Mouse (Mus musculus) forebrain, embryonic 14.5 days (tissue): ENCODE measurements around the gene Gm20388. TPM values are rescaled to one million over a fixed set of nuclear protein-coding genes. Genes with fewer than 3 reads are reported as not detected.

ENCODE experiments used
- ATAC-seq: fragments of 200-750 bp; cut with Nextera tagmentation; 2 replicates; pipeline ENCODE4 v1.8.0; 2017; ENCODE audit warnings: mild to moderate bottlenecking, moderate library complexity
- DNase-seq: peaks from one replicate; pipeline ENCODE4 v3.0.0-alpha.2; 2015; ENCODE audit warnings: low spot score
- H3K27ac ChIP-seq: fragments of 300-500 bp; sonication (generic); 2 replicates; pipeline ENCODE4 v1.5.1; 2014; ENCODE audit warnings: low read depth, mild to moderate bottlenecking, control low read depth, low read length, moderate library complexity
- H3K27me3 ChIP-seq: fragments of 300-500 bp; sonication (generic); replicated peaks from 2 replicates; pipeline ENCODE4 v1.6.1; 2014; ENCODE audit warnings: low read length, control low read depth, mixed read lengths; ENCODE audit not compliant: control insufficient read depth, insufficient read depth
- H3K36me3 ChIP-seq: fragments of 300-500 bp; sonication (generic); 2 replicates; pipeline ENCODE4 v1.6.1; 2014; ENCODE audit warnings: low read length, control low read depth; ENCODE audit not compliant: control insufficient read depth, insufficient read depth
- H3K4me1 ChIP-seq: fragments of 300-500 bp; sonication (generic); 2 replicates; pipeline ENCODE4 v1.6.1; 2014; ENCODE audit warnings: antibody characterized with exemption, low read length, control low read depth; ENCODE audit not compliant: control insufficient read depth, insufficient read depth
- H3K4me2 ChIP-seq: fragments of 300-500 bp; sonication (generic); 2 replicates; pipeline ENCODE4 v1.6.1; 2014; ENCODE audit warnings: mild to moderate bottlenecking, control low read depth, low read length
- H3K4me3 ChIP-seq: fragments of 300-500 bp; sonication (generic); 2 replicates; pipeline ENCODE4 v1.5.1; 2014; ENCODE audit warnings: low read depth, low read length, control low read depth
- H3K9ac ChIP-seq: fragments of 300-500 bp; sonication (generic); 2 replicates; pipeline ENCODE4 v1.6.1; 2014; ENCODE audit warnings: mild to moderate bottlenecking, low read length, control low read depth, moderate library complexity
- H3K9me3 ChIP-seq: fragments of 300-500 bp; sonication (generic); replicated peaks from 2 replicates; pipeline ENCODE4 v1.6.1; 2016; ENCODE audit warnings: low read length, control low read depth, mixed read lengths; ENCODE audit not compliant: control insufficient read depth
- WGBS: fragments of 180-500 bp; shearing (Covaris S2); extraction: QIAGEN DNeasy Blood & Tissue Kit; methylation state at CpG from one replicate; pipeline ENCODE4 v1.1.7; 2014; 5-methylcytosine and 5-hydroxymethylcytosine counted together
- polyA plus RNA-seq: library from polyadenylated mRNA; unstranded; fragments of >200 nt; fragmentation: Nextera tagmentation; extraction: Ambion mirVana; gene quantifications from 2 replicates; pipeline ENCODE4 v1.2.1, GENCODE M21; 2014

Gm20388 gene
- polyA plus RNA-seq, 1 experiment from 2014 or later = 7.4 TPM

DNA sequence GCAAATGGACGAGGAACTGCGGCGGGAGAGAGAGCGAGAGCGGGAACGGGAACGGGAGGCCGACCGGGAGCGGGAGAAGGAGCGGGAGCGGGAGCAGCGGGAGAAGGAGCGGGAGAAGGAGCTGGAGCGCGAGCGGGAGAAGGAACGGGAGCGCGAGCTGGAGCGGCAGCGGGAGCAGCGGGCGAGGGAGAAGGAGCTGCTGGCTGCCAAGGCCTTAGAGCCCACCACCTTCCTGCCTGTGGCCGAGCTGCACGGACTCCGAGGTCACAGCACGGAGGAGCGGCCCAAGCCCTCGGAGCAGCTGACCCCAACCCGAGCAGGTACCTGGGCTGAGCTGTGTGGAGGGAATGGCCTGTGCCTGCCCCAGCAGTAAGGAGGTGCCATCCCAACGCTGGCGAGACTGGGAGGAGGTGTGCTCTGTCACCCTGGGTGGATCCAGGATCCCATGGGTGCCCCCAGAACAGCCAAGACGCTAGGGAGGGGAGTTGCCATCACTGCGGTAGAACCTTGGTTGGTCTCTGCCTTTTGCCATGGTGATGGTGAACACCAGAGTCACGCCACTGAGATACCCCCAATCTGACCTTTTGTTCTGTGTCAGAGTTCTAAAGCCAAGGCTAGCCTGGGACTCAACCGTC, 657.6 kb downstream of the Gm20388 start:
- no peaks in the 10 kb centered on the region for H3K27me3 ChIP-seq
- 96% methylated on average over 37 of the region's 37 CpGs for WGBS
- no peak overlapping the region for H3K9ac ChIP-seq
- DNase-seq = no peak
- no peak overlapping the region for H3K4me3 ChIP-seq
- H3K4me1 ChIP-seq = peaks cover 35% of the 10 kb centered on the region
- no peak for ATAC-seq
- no peak overlapping the region for H3K4me2 ChIP-seq
- H3K9me3 ChIP-seq = no peaks in the 10 kb centered on the region
- peaks cover 82% of the 10 kb centered on the region for H3K36me3 ChIP-seq
- H3K27ac ChIP-seq = no peak overlapping the region

GRCm38 (mm10) chr8:120569123-120569522, 658.5 kb downstream of the Gm20388 start:
- Histone ChIP-seq H3K9me3 (no peaks in the 10 kb centered on the region), H3K9ac (no peak overlapping the region), H3K27me3 (no peaks in the 10 kb centered on the region), H3K27ac (peak overlapping the region; percentile 14; the same call in 1 of the 2 replicates), H3K4me2 (no peak overlapping the region), H3K4me3 (no peak overlapping the region), H3K4me1 (peaks cover 27% of the 10 kb centered on the region), H3K36me3 (peaks cover 90% of the 10 kb centered on the region)
- 94% methylated on average over 17 of the region's 17 CpGs for WGBS
- ATAC-seq (no peak), DNase-seq (no peak)

- H3K9me3 ChIP-seq = no peaks in the 10 kb centered on the region
- no peak overlapping the region for H3K9ac ChIP-seq
- DNase-seq (peak; percentile 78), ATAC-seq (peak; percentile 25; the same call in 1 of the 2 replicates)
- no peaks in the 10 kb centered on the region for H3K27me3 ChIP-seq
- peaks cover 17% of the 10 kb centered on the region for H3K4me1 ChIP-seq
- WGBS = 59% methylated on average over 13 of the region's 13 CpGs
- peaks cover 92% of the 10 kb centered on the region for H3K36me3 ChIP-seq
- H3K4me3 ChIP-seq = no peak overlapping the region
- peak overlapping the region; percentile 17 for H3K27ac ChIP-seq
- no peak overlapping the region for H3K4me2 ChIP-seq
Observed at GRCm38 (mm10) chr8:120569939-120570715, 659.5 kb downstream of the Gm20388 start.

- H3K4me2 ChIP-seq = no peak overlapping the region
- no peaks in the 10 kb centered on the region for H3K9me3 ChIP-seq
- H3K27ac ChIP-seq = no peak overlapping the region
- H3K4me3 ChIP-seq = no peak overlapping the region
- H3K9ac ChIP-seq = no peak overlapping the region
- peaks cover 100% of the 10 kb centered on the region for H3K36me3 ChIP-seq
- no peak for ATAC-seq
- DNase-seq = no peak
- 86% methylated on average over 8 of the region's 8 CpGs for WGBS
- H3K27me3 ChIP-seq = no peaks in the 10 kb centered on the region
- H3K4me1 ChIP-seq = peaks cover 5% of the 10 kb centered on the region; the same call in 1 of the 2 replicates
Observed at GRCm38 (mm10) chr8:120571561-120571960, 660.9 kb downstream of the Gm20388 start.

DNA sequence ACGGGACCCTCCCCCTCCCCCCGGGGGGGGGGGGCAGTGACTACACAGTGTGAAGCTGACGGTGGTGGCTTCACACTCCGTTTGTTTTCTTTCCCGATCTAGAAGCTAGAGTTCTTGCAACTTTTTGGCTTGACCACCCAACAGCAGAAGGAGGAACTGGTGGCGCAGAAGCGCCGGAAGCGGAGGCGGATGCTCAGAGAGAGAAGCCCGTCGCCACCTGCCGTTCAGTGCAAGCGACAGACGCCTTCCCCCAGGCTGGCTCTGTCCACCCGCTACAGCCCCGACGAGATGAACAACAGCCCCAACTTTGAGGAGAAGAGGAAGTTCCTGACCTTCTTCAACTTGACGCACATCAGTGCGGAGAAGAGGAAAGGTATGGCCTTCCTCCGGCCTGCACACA, 661.9 kb downstream of the Gm20388 start:
- no peak overlapping the region for H3K27ac ChIP-seq
- no peaks in the 10 kb centered on the region for H3K4me1 ChIP-seq
- H3K4me2 ChIP-seq = no peak overlapping the region
- no peak for ATAC-seq
- peaks cover 100% of the 10 kb centered on the region for H3K36me3 ChIP-seq
- no peak overlapping the region for H3K9ac ChIP-seq
- H3K9me3 ChIP-seq = no peaks in the 10 kb centered on the region
- WGBS = 83% methylated on average over 21 of the region's 21 CpGs
- H3K27me3 ChIP-seq = no peaks in the 10 kb centered on the region
- H3K4me3 ChIP-seq = no peak overlapping the region
- no peak for DNase-seq

DNA sequence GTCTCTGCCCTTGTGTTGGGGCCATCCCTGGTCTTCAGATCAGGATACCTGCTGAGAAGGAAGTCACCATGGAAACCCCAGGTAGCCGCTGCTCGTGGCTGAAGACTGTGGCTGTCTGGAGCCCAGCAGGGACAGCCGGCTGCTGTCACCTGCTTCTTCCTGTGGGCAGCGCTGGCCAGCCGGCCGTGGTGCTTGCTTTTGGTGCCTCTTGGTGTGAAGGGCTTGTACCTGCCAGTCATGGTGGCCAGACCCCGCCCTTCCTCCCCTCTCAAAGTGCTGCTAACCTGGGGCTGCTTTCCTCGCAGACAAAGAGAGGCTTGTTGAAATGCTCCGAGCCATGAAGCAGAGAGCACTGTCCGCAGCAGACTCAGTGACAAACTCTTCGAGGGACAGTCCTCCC, 663.2 kb downstream of the Gm20388 start:
- Histone ChIP-seq H3K4me3 (no peak overlapping the region), H3K36me3 (peaks cover 100% of the 10 kb centered on the region), H3K4me2 (no peak overlapping the region), H3K9me3 (no peaks in the 10 kb centered on the region), H3K9ac (no peak overlapping the region), H3K4me1 (no peaks in the 10 kb centered on the region), H3K27ac (no peak overlapping the region), H3K27me3 (no peaks in the 10 kb centered on the region)
- no peak for ATAC-seq
- 64% methylated on average over 11 of the region's 11 CpGs for WGBS
- DNase-seq = no peak

DNA sequence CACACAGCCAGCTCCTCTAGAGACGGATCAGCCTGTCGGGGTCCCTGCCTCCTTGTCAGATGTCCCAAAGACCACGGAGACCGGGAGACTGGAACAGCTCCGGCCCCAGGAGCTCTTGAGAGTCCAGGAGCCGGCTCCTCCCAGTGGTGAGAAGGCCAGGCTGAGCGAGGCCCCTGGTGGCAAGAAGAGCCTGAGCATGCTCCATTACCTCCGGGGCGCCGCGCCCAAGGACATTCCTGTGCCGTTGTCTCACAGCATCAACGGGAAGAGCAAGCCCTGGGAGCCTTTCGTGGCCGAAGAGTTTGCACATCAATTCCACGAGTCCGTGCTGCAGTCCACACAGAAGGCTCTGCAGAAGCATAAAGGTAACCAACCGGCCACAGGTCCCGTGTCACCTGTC, 664.3 kb downstream of the Gm20388 start:
- DNase-seq (no peak), ATAC-seq (no peak)
- no peaks in the 10 kb centered on the region for H3K9me3 ChIP-seq
- H3K27me3 ChIP-seq = no peaks in the 10 kb centered on the region
- WGBS = 78% methylated on average over 19 of the region's 19 CpGs
- H3K27ac ChIP-seq = no peak overlapping the region
- no peak overlapping the region for H3K9ac ChIP-seq
- H3K4me2 ChIP-seq = no peak overlapping the region
- no peaks in the 10 kb centered on the region for H3K4me1 ChIP-seq
- H3K4me3 ChIP-seq = no peak overlapping the region
- H3K36me3 ChIP-seq = peaks cover 100% of the 10 kb centered on the region

DNA sequence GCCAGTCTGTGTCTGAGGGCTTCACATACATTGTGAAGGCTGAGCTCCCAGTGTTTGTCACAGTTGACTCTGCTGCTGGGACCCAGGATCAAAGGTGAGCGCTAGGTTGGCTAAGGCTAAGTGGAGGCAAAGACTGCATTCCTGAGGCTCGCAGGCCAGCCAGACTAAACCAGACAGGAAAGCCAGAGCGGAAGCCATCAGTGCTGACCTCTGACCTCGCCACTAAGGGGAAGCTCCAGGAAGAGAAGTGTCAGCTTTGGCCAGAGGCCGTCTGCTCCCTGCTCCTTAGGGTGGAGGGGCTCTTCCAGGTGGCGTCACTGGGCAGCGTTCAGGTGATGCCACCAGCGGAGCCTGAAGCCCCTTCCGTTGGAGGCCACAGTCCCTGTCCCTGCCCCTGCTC, 665.2 kb downstream of the Gm20388 start:
- Histone ChIP-seq H3K4me2 (no peak overlapping the region), H3K4me1 (no peaks in the 10 kb centered on the region), H3K9ac (no peak overlapping the region), H3K27me3 (no peaks in the 10 kb centered on the region), H3K4me3 (no peak overlapping the region), H3K36me3 (peaks cover 100% of the 10 kb centered on the region), H3K27ac (no peak overlapping the region), H3K9me3 (no peaks in the 10 kb centered on the region)
- DNase-seq (no peak), ATAC-seq (no peak)
- 84% methylated on average over 9 of the region's 9 CpGs for WGBS

DNA sequence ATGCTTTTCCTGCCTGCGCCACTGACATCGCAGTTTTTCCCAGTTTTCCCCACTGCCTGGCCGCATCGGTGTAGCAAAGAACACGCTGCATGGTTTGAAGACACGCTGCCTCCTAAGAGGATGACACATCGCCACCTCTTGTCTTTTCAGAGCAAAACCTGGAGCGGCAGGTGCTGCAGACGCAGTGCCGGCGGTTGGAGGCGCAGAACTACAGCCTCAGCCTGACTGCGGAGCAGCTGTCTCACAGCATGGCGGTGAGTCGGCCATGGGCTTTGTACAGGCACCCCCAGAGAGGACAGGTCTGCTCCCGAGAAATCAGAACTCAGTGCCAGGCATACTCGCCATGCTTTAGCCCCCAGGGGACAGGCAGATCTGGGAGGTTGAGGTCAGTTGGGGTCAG, 667.2 kb downstream of the Gm20388 start:
- no peaks in the 10 kb centered on the region for H3K27me3 ChIP-seq
- ATAC-seq = no peak
- H3K9ac ChIP-seq = no peak overlapping the region
- H3K4me3 ChIP-seq = no peak overlapping the region
- H3K4me1 ChIP-seq = no peaks in the 10 kb centered on the region
- DNase-seq = no peak
- no peaks in the 10 kb centered on the region for H3K9me3 ChIP-seq
- no peak overlapping the region for H3K27ac ChIP-seq
- H3K36me3 ChIP-seq = peaks cover 96% of the 10 kb centered on the region
- no peak overlapping the region for H3K4me2 ChIP-seq
- WGBS = 88% methylated on average over 17 of the region's 17 CpGs
